Mouse (Mus musculus) left cerebral cortex, postnatal 4 days (tissue): ENCODE data around the gene Mybph. TPM values are rescaled to one million over a fixed set of nuclear protein-coding genes. Genes with fewer than 3 reads are reported as not detected.

ENCODE experiments used
- total RNA-seq, 2 experiments: library from RNA; stranded (reverse); gene quantifications; 2 replicates each; pipeline ENCODE4 v1.2.3; 2021

Gene Mybph
- total RNA-seq, 2 experiments from 2014 or later: 0.18 TPM; not detected in 1

Other genes with a start within 250 kb of the Mybph start
- 10 to 100 TPM; 19.0 to 20.0 TPM for gene Fmod, start 156.2 kb upstream of the Mybph start, total RNA-seq
- 1 to 10 TPM; 7.9 to 8.1 TPM for gene Btg2, start 114.3 kb upstream of the Mybph start, total RNA-seq
- gene Chit1, start 82.2 kb upstream of the Mybph start, total RNA-seq: under 1 TPM; 0.48 to 0.54 TPM
- gene Chil1, start 11.3 kb upstream of the Mybph start, total RNA-seq: 1 to 10 TPM; 1.1 to 2.0 TPM
- 10 to 100 TPM; 75.5 to 76.4 TPM for gene Adora1, start 42.0 kb downstream of the Mybph start, total RNA-seq
- gene Myog, start 96.5 kb downstream of the Mybph start, total RNA-seq: not detected
- gene Ppfia4, start 139.5 kb downstream of the Mybph start, total RNA-seq: 10 to 100 TPM; 62.6 to 72.1 TPM
- gene Tmem183a, start 168.5 kb downstream of the Mybph start, total RNA-seq: 100 to 1,000 TPM; 110 to 122 TPM
- gene 4933406M09Rik, start 192.5 kb downstream of the Mybph start, total RNA-seq: not detected
- 10 to 100 TPM; 13.1 to 18.5 TPM for gene Cyb5r1, start 212.1 kb downstream of the Mybph start, total RNA-seq
- gene Adipor1, start 221.9 kb downstream of the Mybph start, total RNA-seq: 10 to 100 TPM; 55.4 to 57.5 TPM